Mouse (Mus musculus) gastrocnemius, postnatal 10 days (tissue): ENCODE measurements around the gene Fbxl2. TPM values are rescaled to one million over a fixed set of nuclear protein-coding genes. Genes with fewer than 3 reads are reported as not detected.

Experiments
- DNase-seq: peaks from one replicate; pipeline ENCODE4 v3.0.0; 2021; ENCODE audit warnings: mixed read lengths
- total RNA-seq, 2 experiments: library from RNA; stranded (reverse); gene quantifications; 2 replicates each; pipeline ENCODE4 v1.2.3; 2021

Fbxl2 gene
- total RNA-seq, 2 experiments from 2014 or later = 2.0 to 3.2 TPM

- DNase-seq = no peak
Measured at GRCm38 (mm10) chr9:113915789-113916188, 130.2 kb downstream of the Fbxl2 start.

Other genes starting within 250 kb of the Fbxl2 start
- 10 to 100 TPM; 21.5 to 33.6 TPM for gene Ubp1, start 115.3 kb downstream of the Fbxl2 start, total RNA-seq
- 1 to 10 TPM; 4.8 to 6.5 TPM for gene Susd5, start 10.9 kb upstream of the Fbxl2 start, total RNA-seq